Comparison of ENCODE assay signal across 8 mouse cellular contexts in genomic region chr6:108476797-108477235, GRCm38 (mm10).
DNase-seq lines count a peak whose midpoint lies in the region; ATAC-seq and TF ChIP-seq lines count a peak whose summit lies in the region.
"Had no signal": no experiment of that assay in that cellular context is flagged by ENCODE, and none has a peak within 500 bp of the region (broad histone marks: within the 10 kb centered on the region; RNA-seq: fewer than 3 reads in every experiment).

No protein-coding gene starts in this region.

- WGBS in bone marrow, adult 2 months = 6% methylated on average over 8 of the region's 8 CpGs
- 59% methylated on average over 8 of the region's 8 CpGs for WGBS in kidney, embryonic 16.5 days
- WGBS in midbrain, embryonic 11.5 days = 86% methylated on average over 8 of the region's 8 CpGs

- H3K9me3 ChIP-seq in kidney, embryonic 16.5 days (ENCODE audit: low read length) = no peaks in the 10 kb centered on the region
- no peaks in the 10 kb centered on the region for H3K9me3 ChIP-seq in midbrain, embryonic 11.5 days (ENCODE audit: control insufficient read depth, low read length)
- H3K9me3 ChIP-seq: midbrain, embryonic 12.5 days had no signal

- H3K27ac ChIP-seq in bone marrow, adult 2 months (ENCODE audit: control insufficient read depth, insufficient read depth, low read depth, low read length, poor library complexity) = peak overlapping the region; percentile 82
- peak overlapping the region; percentile 19; the same call in 1 of the 2 replicates for H3K27ac ChIP-seq in kidney, embryonic 16.5 days (ENCODE audit: low read length)
- H3K27ac ChIP-seq in midbrain, embryonic 11.5 days (ENCODE audit: low read depth, low read length) = no peak overlapping the region
- H3K27ac ChIP-seq: midbrain, embryonic 12.5 days had no signal

- no peak overlapping the region for H3K4me3 ChIP-seq in bone marrow, adult 2 months (replicated peaks; ENCODE audit: control insufficient read depth, low read depth, low read length)
- no peak overlapping the region for H3K4me3 ChIP-seq in kidney, embryonic 16.5 days (ENCODE audit: low read length)
- H3K4me3 ChIP-seq in midbrain, embryonic 11.5 days (ENCODE audit: low read depth, low read length) = no peak overlapping the region
- H3K4me3 ChIP-seq: midbrain, embryonic 12.5 days had no signal

- H3K9ac ChIP-seq in kidney, embryonic 16.5 days (replicated peaks; ENCODE audit: low read length) = no peak overlapping the region
- no peak overlapping the region for H3K9ac ChIP-seq in midbrain, embryonic 11.5 days (ENCODE audit: low read length)
- H3K9ac ChIP-seq: midbrain, embryonic 12.5 days had no signal

- no peak for TF ChIP-seq POLR2A in bone marrow, adult 2 months (IDR thresholded peaks at IDR 0.05; ENCODE audit: borderline replicate concordance, control insufficient read depth, low read depth, low read length)

- no peak overlapping the region for H3K4me2 ChIP-seq in kidney, embryonic 16.5 days (replicated peaks; ENCODE audit: low read depth, low read length)
- H3K4me2 ChIP-seq in midbrain, embryonic 11.5 days = no peak overlapping the region
- H3K4me2 ChIP-seq: midbrain, embryonic 12.5 days had no signal

- H3K36me3 ChIP-seq in kidney, embryonic 16.5 days (ENCODE audit: insufficient read depth, low read length) = peaks cover 27% of the 10 kb centered on the region
- H3K36me3 ChIP-seq in midbrain, embryonic 11.5 days (ENCODE audit: control insufficient read depth, insufficient read depth, low read length) = no peaks in the 10 kb centered on the region
- H3K36me3 ChIP-seq: midbrain, embryonic 12.5 days had no signal

- peaks cover 1% of the 10 kb centered on the region; the same call in 1 of the 2 replicates for H3K4me1 ChIP-seq in bone marrow, adult 2 months (ENCODE audit: control insufficient read depth, insufficient read depth, low read length)
- H3K4me1 ChIP-seq in kidney, embryonic 16.5 days (ENCODE audit: insufficient read depth, low read length) = no peaks in the 10 kb centered on the region
- H3K4me1 ChIP-seq in midbrain, embryonic 11.5 days (ENCODE audit: control insufficient read depth, insufficient read depth, low read length) = no peaks in the 10 kb centered on the region
- H3K4me1 ChIP-seq: midbrain, embryonic 12.5 days had no signal

- ATAC-seq in activated CD4-positive, CD25-positive, alpha-beta regulatory T cell, adult 4 months = peak; percentile 52
- peak; percentile 54; the same call in 1 of the 2 replicates for ATAC-seq in kidney, embryonic 16.5 days (ENCODE audit: low FRiP score, low TSS enrichment)
- ATAC-seq in megakaryocyte-erythroid progenitor cell, adult 5-6 weeks (replicated peaks; ENCODE audit: low FRiP score, low TSS enrichment, poor library complexity, severe bottlenecking) = 0 out of 2 replicates have a peak, but pooled peaks have one; percentile 15
- ATAC-seq in midbrain, embryonic 11.5 days (ENCODE audit: low FRiP score) = no peak

- no peak for TF ChIP-seq CTCF in bone marrow, adult 2 months (IDR thresholded peaks at IDR 0.05; ENCODE audit: control insufficient read depth, insufficient read depth, low read length)

- H3K27me3 ChIP-seq in kidney, embryonic 16.5 days (ENCODE audit: insufficient read depth, low read length) = no peaks in the 10 kb centered on the region
- H3K27me3 ChIP-seq in midbrain, embryonic 11.5 days (ENCODE audit: control insufficient read depth, insufficient read depth, low read length) = no peaks in the 10 kb centered on the region
- H3K27me3 ChIP-seq: midbrain, embryonic 12.5 days had no signal

- DNase-seq in right cerebral cortex, postnatal 36 days (ENCODE audit: low spot score in 2 of 2) = no peak
- no peak for DNase-seq in midbrain, embryonic 11.5 days (ENCODE audit: low spot score, missing footprints)
- DNase-seq in frontal cortex, postnatal 10 days (ENCODE audit: low spot score in 2 of 2) = no peak
